In the genomic region with DNA sequence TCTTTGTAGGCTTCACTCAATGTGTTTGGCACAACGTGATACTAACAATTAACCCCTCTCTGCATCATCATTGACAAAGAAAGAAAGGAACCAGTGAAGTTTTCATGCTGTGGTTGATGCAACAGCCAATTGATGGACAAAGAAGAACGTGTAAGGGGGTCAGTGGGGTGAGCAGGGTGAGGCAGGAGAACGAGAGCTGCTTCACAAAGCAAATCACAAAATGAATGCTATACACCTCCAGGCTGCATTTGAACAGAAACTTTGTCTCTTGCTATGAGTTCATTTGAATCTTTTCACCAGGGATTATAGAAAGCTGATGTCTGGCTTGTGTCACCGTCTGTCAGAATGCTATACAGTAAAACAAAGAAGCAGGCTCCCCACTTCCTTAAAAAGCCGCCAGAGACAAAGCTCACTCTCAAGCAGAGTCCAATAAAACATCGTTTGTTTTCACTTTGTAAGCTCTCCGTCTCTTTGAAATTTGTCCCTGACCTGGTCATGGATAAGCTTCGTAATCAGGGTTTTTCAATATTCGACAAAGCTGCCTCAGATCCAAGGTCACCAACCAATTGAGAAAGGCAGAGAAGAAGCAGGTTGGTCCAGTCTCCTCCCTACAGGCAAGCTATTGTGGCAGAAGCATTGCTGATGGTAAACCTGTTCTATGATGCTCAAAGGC, we compare ENCODE assay signal across 14 mouse cellular contexts.
A peak's percentile ranks its signal among the peaks of the same experiment; 100 is the strongest.
DNase-seq lines count a peak whose midpoint lies in the region; ATAC-seq and TF ChIP-seq lines count a peak whose summit lies in the region.
"Had no signal": no experiment of that assay in that cellular context is flagged by ENCODE, and none has a peak within 500 bp of the region (broad histone marks: within the 10 kb centered on the region; RNA-seq: fewer than 3 reads in every experiment).

No protein-coding gene starts in this region.

- 32% methylated on average over 9 of the region's 9 CpGs for WGBS in hindbrain, embryonic 10.5 days
- WGBS in hindbrain, embryonic 14.5 days = 18% methylated on average over 9 of the region's 9 CpGs

- no peak overlapping the region for H3K4me3 ChIP-seq in hindbrain, embryonic 10.5 days
- H3K4me3 ChIP-seq in hindbrain, embryonic 14.5 days (replicated peaks; ENCODE audit: low read length) = no peak overlapping the region
- peak overlapping the region; percentile 23 for H3K4me3 ChIP-seq in megakaryocyte, embryonic 14.5 days (replicated peaks)
- H3K4me3 ChIP-seq: liver, embryonic 13.5 days had no signal

- no peak for TF ChIP-seq CTCF in brain, embryonic 14.5 days (IDR thresholded peaks at IDR 0.05; ENCODE audit: borderline replicate concordance, extremely low read depth, insufficient read depth, insufficient read length)

- peaks cover 12% of the 10 kb centered on the region for H3K4me1 ChIP-seq in hindbrain, embryonic 10.5 days (replicated peaks)
- H3K4me1 ChIP-seq in hindbrain, embryonic 14.5 days (replicated peaks; ENCODE audit: control insufficient read depth, insufficient read depth, low read length) = peaks cover 7% of the 10 kb centered on the region; the same call in 1 of the 2 replicates
- H3K4me1 ChIP-seq in megakaryocyte, embryonic 14.5 days = peaks cover 3% of the 10 kb centered on the region; the same call in 1 of the 2 replicates
- H3K4me1 ChIP-seq: liver, embryonic 13.5 days had no signal

- no peak overlapping the region for H3K9ac ChIP-seq in hindbrain, embryonic 14.5 days
- H3K9ac ChIP-seq: liver, embryonic 13.5 days had no signal

- no peaks in the 10 kb centered on the region for H3K27me3 ChIP-seq in hindbrain, embryonic 10.5 days (ENCODE audit: insufficient read depth, poor library complexity, severe bottlenecking)
- H3K27me3 ChIP-seq in hindbrain, embryonic 14.5 days (ENCODE audit: control insufficient read depth, insufficient read depth, low read length) = no peaks in the 10 kb centered on the region
- no peaks in the 10 kb centered on the region for H3K27me3 ChIP-seq in megakaryocyte, embryonic 14.5 days (replicated peaks)
- H3K27me3 ChIP-seq: liver, embryonic 13.5 days had no signal

- DNase-seq in embryo, embryonic 10.5 days (ENCODE audit: low spot score) = peak; percentile 14
- DNase-seq in embryo, embryonic 9.5 days (ENCODE audit: extremely low spot score) = no peak
- no peak for DNase-seq in hindbrain, embryonic 10.5 days (ENCODE audit: low spot score)
- DNase-seq in hindbrain, embryonic 14.5 days (ENCODE audit: low spot score) = no peak
- DNase-seq in brain, embryonic 14.5 days (ENCODE audit: low read depth) = peak; percentile 34
- DNase-seq in frontal cortex, postnatal 25 days (ENCODE audit: low spot score in 2 of 2) = no peak
- no peak for DNase-seq in left cerebral cortex, adult 8-10 months (ENCODE audit: low spot score in 2 of 2)
- DNase-seq: B cell, adult 2 months; cerebellum, adult 11 months; kidney, postnatal 14 days; liver, embryonic 13.5 days; lung, postnatal 36 days; spleen, adult 18-20 months had no signal

- H3K9me3 ChIP-seq in hindbrain, embryonic 10.5 days = no peaks in the 10 kb centered on the region
- no peaks in the 10 kb centered on the region for H3K9me3 ChIP-seq in hindbrain, embryonic 14.5 days (ENCODE audit: control insufficient read depth, low read length)
- no peaks in the 10 kb centered on the region for H3K9me3 ChIP-seq in megakaryocyte, embryonic 14.5 days
- H3K9me3 ChIP-seq: liver, embryonic 13.5 days had no signal

- ATAC-seq in hindbrain, embryonic 14.5 days (ENCODE audit: low FRiP score) = no peak

- H3K4me2 ChIP-seq in hindbrain, embryonic 14.5 days (replicated peaks) = no peak overlapping the region
- H3K4me2 ChIP-seq: liver, embryonic 13.5 days had no signal

- no peak for TF ChIP-seq POLR2A in brain, embryonic 14.5 days (IDR thresholded peaks at IDR 0.05; ENCODE audit: borderline replicate concordance, extremely low read depth, insufficient read depth, insufficient read length, poor library complexity, severe bottlenecking)

- peak overlapping the region; percentile 16; the same call in 1 of the 2 replicates for H3K27ac ChIP-seq in hindbrain, embryonic 10.5 days
- no peak overlapping the region for H3K27ac ChIP-seq in hindbrain, embryonic 14.5 days
- H3K27ac ChIP-seq: liver, embryonic 13.5 days had no signal

- H3K36me3 ChIP-seq in hindbrain, embryonic 10.5 days = no peaks in the 10 kb centered on the region
- no peaks in the 10 kb centered on the region for H3K36me3 ChIP-seq in hindbrain, embryonic 14.5 days (replicated peaks; ENCODE audit: control insufficient read depth, insufficient read depth)
- H3K36me3 ChIP-seq in megakaryocyte, embryonic 14.5 days (replicated peaks; ENCODE audit: low read length) = no peaks in the 10 kb centered on the region
- H3K36me3 ChIP-seq: liver, embryonic 13.5 days had no signal

Comparison
In these comparisons a context has a peak if more than half of its experiments do, and no peak if none do; other contexts are left out.
1. DNase-seq: peak in embryo, embryonic 10.5 days (single experiment) and brain, embryonic 14.5 days (single experiment); none in embryo, embryonic 9.5 days (single experiment), hindbrain, embryonic 10.5 days (single experiment), hindbrain, embryonic 14.5 days (single experiment), frontal cortex, postnatal 25 days (0 of 2) and left cerebral cortex, adult 8-10 months (0 of 2).